Mouse (Mus musculus) embryonic facial prominence, embryonic 11.5 days (tissue): ENCODE measurements around the gene Prpf4b. TPM values are rescaled to one million over a fixed set of nuclear protein-coding genes. Genes with fewer than 3 reads are reported as not detected.

ENCODE experiments used
- polyA plus RNA-seq: library from polyadenylated mRNA; unstranded; fragments of >200 nt; fragmentation: Nextera tagmentation; extraction: Ambion mirVana; gene quantifications from 2 replicates; pipeline ENCODE4 v1.2.1, GENCODE M21; 2014

Gene Prpf4b
- polyA plus RNA-seq, 1 experiment from 2014 or later = 121 TPM

Other genes with a start within 250 kb of the Prpf4b start
- 6.2 and 8.0 TPM in 2 replicates for gene Pxdc1, start 221.8 kb upstream of the Prpf4b start, polyA plus RNA-seq
- not detected in 2 replicates for gene Fam50b, start 140.5 kb upstream of the Prpf4b start, polyA plus RNA-seq
- 0.83 and 1.6 TPM in 2 replicates for gene Fam217a, start 49.0 kb downstream of the Prpf4b start, polyA plus RNA-seq
- gene 4933417A18Rik, start 49.1 kb downstream of the Prpf4b start, polyA plus RNA-seq = not detected in 2 replicates
- gene Eci3, start 88.5 kb downstream of the Prpf4b start, polyA plus RNA-seq = 0.88 and 1.7 TPM in 2 replicates
- gene Eci2, start 151.8 kb downstream of the Prpf4b start, polyA plus RNA-seq = 143 and 147 TPM in 2 replicates